Comparison of ENCODE assay signal across 8 mouse cellular contexts in the genomic region with DNA sequence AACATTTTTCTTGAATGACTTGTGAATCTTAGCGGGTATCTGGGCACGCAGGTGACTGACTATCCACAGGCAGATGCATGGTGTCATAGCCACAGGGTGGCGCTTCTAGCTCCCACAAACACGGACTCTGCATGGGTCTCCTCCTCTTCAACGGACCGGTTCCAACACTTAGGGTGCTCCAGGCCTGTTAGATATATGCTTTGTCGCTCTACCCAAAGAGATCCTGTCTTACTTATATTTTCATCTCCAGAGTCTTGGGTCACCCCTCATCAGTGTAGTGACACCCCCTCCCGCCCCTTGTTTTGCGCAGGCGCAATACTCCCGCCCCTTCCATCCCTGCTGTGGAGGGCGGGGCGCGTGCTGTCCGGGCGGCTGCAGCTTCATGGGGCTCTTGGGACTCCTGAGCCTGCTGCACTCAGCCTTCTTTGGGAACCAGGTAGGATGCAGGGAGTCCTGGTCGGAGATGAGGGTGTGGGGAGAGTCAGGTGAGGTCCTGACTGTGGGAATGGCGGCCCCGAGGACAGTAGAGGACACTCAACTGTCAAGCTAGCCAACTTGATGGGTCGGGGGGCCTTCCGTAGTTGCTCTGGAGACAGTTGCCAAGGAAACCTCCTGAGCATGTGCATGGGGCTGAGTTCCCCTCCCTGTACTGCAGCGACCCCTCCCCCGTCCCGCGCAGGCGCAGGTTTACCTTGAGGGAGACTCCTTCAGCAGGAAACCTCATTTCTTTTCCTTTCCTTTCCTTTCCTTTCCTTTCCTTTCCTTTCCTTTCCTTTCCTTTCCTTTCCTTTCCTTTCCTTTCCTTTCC. TPM values are rescaled to one million over a fixed set of nuclear protein-coding genes. Genes with fewer than 3 reads are reported as not detected.
A peak's percentile ranks its signal among the peaks of the same experiment; 100 is the strongest.
DNase-seq lines count a peak whose midpoint lies in the region; ATAC-seq lines count a peak whose summit lies in the region.

TSS of gene Apc2 (plus strand) at position 360 of the 808 bp plus-strand sequence.

- H3K4me2 ChIP-seq in forebrain, embryonic 11.5 days (ENCODE audit: low read depth, low read length, severe bottlenecking): peak within 1 kb of the TSS; percentile 55
- peak within 1 kb of the TSS; percentile 81 for H3K4me2 ChIP-seq in heart, embryonic 16.5 days (ENCODE audit: low read depth, low read length)
- H3K4me2 ChIP-seq in liver, embryonic 13.5 days: peak within 1 kb of the TSS; percentile 93
- peak within 1 kb of the TSS; percentile 70 for H3K4me2 ChIP-seq in stomach, embryonic 15.5 days

- H3K9me3 ChIP-seq in forebrain, embryonic 11.5 days (ENCODE audit: control insufficient read depth, low read length): no peaks in the 10 kb centered on the region
- H3K9me3 ChIP-seq in heart, embryonic 16.5 days (replicated peaks; ENCODE audit: control insufficient read depth, low read length): no peaks in the 10 kb centered on the region
- no peaks in the 10 kb centered on the region for H3K9me3 ChIP-seq in liver, embryonic 13.5 days (replicated peaks)
- no peaks in the 10 kb centered on the region for H3K9me3 ChIP-seq in stomach, embryonic 15.5 days

- DNase-seq in CD8-positive naive resting alpha-beta T cell, adult 2 months (ENCODE audit: low read depth in 2 of 2, low spot score in 2 of 2): peak; percentile 65 to 70
- DNase-seq in c-Kit-positive CD71-positive TER-119-negative erythroid progenitor cells, embryonic 14.5 days (ENCODE audit: low read depth): peak; percentile 75
- DNase-seq in forebrain, embryonic 11.5 days (ENCODE audit: low spot score): peak; percentile 89
- DNase-seq in kidney, postnatal 25 days: peak; percentile 80 to 84
- peak; percentile 67 for DNase-seq in liver, embryonic 13.5 days
- peak; percentile 78 for DNase-seq in neural tube, embryonic 10.5 days (ENCODE audit: extremely low spot score, low spot score)

- peaks cover 5% of the 10 kb centered on the region for H3K27me3 ChIP-seq in forebrain, embryonic 11.5 days (ENCODE audit: control insufficient read depth, insufficient read depth, low read length)
- peaks cover 37% of the 10 kb centered on the region for H3K27me3 ChIP-seq in heart, embryonic 16.5 days (ENCODE audit: control insufficient read depth, insufficient read depth, low read length)
- peaks cover 45% of the 10 kb centered on the region for H3K27me3 ChIP-seq in liver, embryonic 13.5 days
- H3K27me3 ChIP-seq in stomach, embryonic 15.5 days (replicated peaks): peaks cover 35% of the 10 kb centered on the region

- peaks cover 11% of the 10 kb centered on the region for H3K36me3 ChIP-seq in forebrain, embryonic 11.5 days (ENCODE audit: control insufficient read depth, insufficient read depth, low read length)
- H3K36me3 ChIP-seq in heart, embryonic 16.5 days (ENCODE audit: control insufficient read depth, insufficient read depth): peaks cover 11% of the 10 kb centered on the region
- H3K36me3 ChIP-seq in liver, embryonic 13.5 days: peaks cover 23% of the 10 kb centered on the region
- peaks cover 10% of the 10 kb centered on the region for H3K36me3 ChIP-seq in stomach, embryonic 15.5 days

- under 1% methylated on average over 26 of the region's 26 CpGs for WGBS in forebrain, embryonic 11.5 days
- 2% methylated on average over 26 of the region's 26 CpGs for WGBS in heart, embryonic 16.5 days
- WGBS in liver, embryonic 13.5 days (ENCODE audit: insufficient replicate concordance): 4% methylated on average over 26 of the region's 26 CpGs
- 1% methylated on average over 26 of the region's 26 CpGs for WGBS in stomach, embryonic 15.5 days

- H3K27ac ChIP-seq in forebrain, embryonic 11.5 days (ENCODE audit: low read depth, low read length): peak within 1 kb of the TSS; percentile 78
- H3K27ac ChIP-seq in heart, embryonic 16.5 days (ENCODE audit: low read length): no peak within 1 kb of the TSS
- peak within 1 kb of the TSS; percentile 94 for H3K27ac ChIP-seq in liver, embryonic 13.5 days
- H3K27ac ChIP-seq in stomach, embryonic 15.5 days: 0 out of 2 replicates have a peak within 1 kb of the TSS, but pooled peaks have one; percentile 51

- peak within 1 kb of the TSS; percentile 35 for H3K4me3 ChIP-seq in forebrain, embryonic 11.5 days (ENCODE audit: low read depth, low read length)
- H3K4me3 ChIP-seq in heart, embryonic 16.5 days (ENCODE audit: low read length): peak within 1 kb of the TSS; percentile 60
- H3K4me3 ChIP-seq in liver, embryonic 13.5 days (replicated peaks): peak within 1 kb of the TSS; percentile 44
- peak within 1 kb of the TSS; percentile 40 for H3K4me3 ChIP-seq in stomach, embryonic 15.5 days (replicated peaks)

- H3K4me1 ChIP-seq in forebrain, embryonic 11.5 days (replicated peaks; ENCODE audit: control insufficient read depth, insufficient read depth, low read length): peaks cover 44% of the 10 kb centered on the region
- H3K4me1 ChIP-seq in heart, embryonic 16.5 days (ENCODE audit: control insufficient read depth, insufficient read depth, low read length): peaks cover 18% of the 10 kb centered on the region
- peaks cover 56% of the 10 kb centered on the region for H3K4me1 ChIP-seq in liver, embryonic 13.5 days (replicated peaks)
- H3K4me1 ChIP-seq in stomach, embryonic 15.5 days: peaks cover 22% of the 10 kb centered on the region

- ATAC-seq in forebrain, embryonic 11.5 days (replicated peaks; ENCODE audit: low FRiP score): peak; percentile 38
- peak; percentile 39; the same call in 1 of the 2 replicates for ATAC-seq in heart, embryonic 16.5 days (replicated peaks; ENCODE audit: extremely low read depth, insufficient read depth, low FRiP score)
- peak; percentile 41 for ATAC-seq in liver, embryonic 13.5 days (ENCODE audit: low read depth)
- ATAC-seq in stomach, embryonic 15.5 days (ENCODE audit: insufficient read depth, low FRiP score, low read depth): peak; percentile 50

- H3K9ac ChIP-seq in forebrain, embryonic 11.5 days (ENCODE audit: low read length): peak within 1 kb of the TSS; percentile 54
- peak within 1 kb of the TSS; percentile 74 for H3K9ac ChIP-seq in heart, embryonic 16.5 days (ENCODE audit: low read length)
- peak within 1 kb of the TSS; percentile 100 for H3K9ac ChIP-seq in liver, embryonic 13.5 days
- H3K9ac ChIP-seq in stomach, embryonic 15.5 days: peak within 1 kb of the TSS; percentile 19; the same call in 1 of the 2 replicates

RNA-seq across cellular contexts. Expression of gene Apc2, which starts in this region (rescaled TPM):
- polyA plus RNA-seq in forebrain, embryonic 11.5 days (2014; fragmentation: Nextera tagmentation; extraction: Ambion mirVana): 75.5 and 77.7 TPM in 2 replicates
- polyA plus RNA-seq in heart, embryonic 16.5 days (2015; fragmentation: Nextera tagmentation; extraction: Ambion mirVana): 1.5 TPM in 2 replicates
- polyA plus RNA-seq in liver, embryonic 13.5 days (2015; fragmentation: Nextera tagmentation; extraction: Ambion mirVana): 0.13 and 0.24 TPM in 2 replicates
- polyA plus RNA-seq in stomach, embryonic 15.5 days (2015; fragmentation: Nextera tagmentation; extraction: Ambion mirVana): 5.0 and 5.2 TPM in 2 replicates

Comparison
In these comparisons a context has a peak if more than half of its experiments do, and no peak if none do; other contexts are left out.
1. RNA of gene Apc2 (polyA plus RNA-seq): 75.5 to 77.7 TPM in forebrain, embryonic 11.5 days; 5.0 to 5.2 TPM in stomach, embryonic 15.5 days, 1.5 TPM in heart, embryonic 16.5 days and 0.13 to 0.24 TPM in liver, embryonic 13.5 days; every median in the first group is over 10 times any median in the second.
2. Peak in DNase-seq, ATAC-seq, H3K4me3 ChIP-seq, H3K27ac ChIP-seq, H3K9ac ChIP-seq and H3K4me2 ChIP-seq in liver, embryonic 13.5 days; RNA of the gene not detected or under 1 TPM.
3. H3K9ac ChIP-seq: peak in every context shown above with its lines; median percentile 100 in liver, embryonic 13.5 days; 74 in heart, embryonic 16.5 days; 54 in forebrain, embryonic 11.5 days; 19 in stomach, embryonic 15.5 days.
4. Peak in every context shown above with its lines, with median percentiles within 50 percentile points of each other: DNase-seq, ATAC-seq, H3K4me2 ChIP-seq and H3K4me3 ChIP-seq.